Mouse (Mus musculus): ENCODE results near the gene Cbr4. TPM values are rescaled to one million over a fixed set of nuclear protein-coding genes. Genes with fewer than 3 reads are reported as not detected.

Cbr4 gene
- polyA plus RNA-seq, 2 experiments: 17.4 to 32.3 TPM

- Histone ChIP-seq H3K4me1 (ENCODE audit: control insufficient read depth, insufficient read depth, low read length) (no peaks in the 10 kb centered on the region), H3K9ac (ENCODE audit: low read depth, low read length, severe bottlenecking) (no peak overlapping the region), H3K4me2 (replicated peaks; ENCODE audit: low read depth, low read length, severe bottlenecking) (no peak overlapping the region), H3K27ac (replicated peaks; ENCODE audit: low read depth, low read length) (no peak overlapping the region), H3K4me3 (replicated peaks; ENCODE audit: low read length) (no peak overlapping the region), H3K36me3 (ENCODE audit: control insufficient read depth, insufficient read depth, low read length) (no peaks in the 10 kb centered on the region), H3K27me3 (ENCODE audit: control insufficient read depth, insufficient read depth, low read length) (no peaks in the 10 kb centered on the region), H3K9me3 (ENCODE audit: control insufficient read depth, low read length) (no peaks in the 10 kb centered on the region)
- WGBS: 49% methylated on average over 5 of the region's 5 CpGs
- no peak for ATAC-seq (ENCODE audit: low FRiP score, low read depth)
- TF ChIP-seq POLR2A (IDR thresholded peaks at IDR 0.05; ENCODE audit: borderline replicate concordance, extremely low read depth, insufficient read depth, insufficient read length): no peak
- DNase-seq (ENCODE audit: low spot score): no peak
These were observed 38.7 kb upstream of the Cbr4 start for GRCm38 (mm10) chr8:61448881-61449280.

- Histone ChIP-seq H3K4me2 (replicated peaks; ENCODE audit: low read depth, low read length, severe bottlenecking) (no peak overlapping the region), H3K4me1 (ENCODE audit: control insufficient read depth, insufficient read depth, low read length) (no peaks in the 10 kb centered on the region), H3K27me3 (ENCODE audit: control insufficient read depth, insufficient read depth, low read length) (no peaks in the 10 kb centered on the region), H3K36me3 (ENCODE audit: control insufficient read depth, insufficient read depth, low read length) (no peaks in the 10 kb centered on the region), H3K4me3 (replicated peaks; ENCODE audit: low read length) (no peak overlapping the region), H3K9me3 (ENCODE audit: control insufficient read depth, low read length) (no peaks in the 10 kb centered on the region), H3K9ac (ENCODE audit: low read depth, low read length, severe bottlenecking) (no peak overlapping the region), H3K27ac (replicated peaks; ENCODE audit: low read depth, low read length) (no peak overlapping the region)
- no peak for TF ChIP-seq POLR2A (IDR thresholded peaks at IDR 0.05; ENCODE audit: borderline replicate concordance, extremely low read depth, insufficient read depth, insufficient read length)
- WGBS: 84% methylated on average over 9 of the region's 9 CpGs
- DNase-seq (ENCODE audit: low spot score): no peak
- ATAC-seq (ENCODE audit: low FRiP score, low read depth): no peak
These were observed 36.5 kb upstream of the Cbr4 start for GRCm38 (mm10) chr8:61450916-61451575.

GRCm38 (mm10) chr8:61451721-61452337 lies 35.7 kb upstream of the Cbr4 start:
- no peaks in the 10 kb centered on the region for H3K9me3 ChIP-seq (ENCODE audit: control insufficient read depth, low read length)
- DNase-seq (ENCODE audit: low spot score) (no peak), ATAC-seq (ENCODE audit: low FRiP score, low read depth) (no peak)
- no peak overlapping the region for H3K4me3 ChIP-seq (replicated peaks; ENCODE audit: low read length)
- TF ChIP-seq POLR2A (IDR thresholded peaks at IDR 0.05; ENCODE audit: borderline replicate concordance, extremely low read depth, insufficient read depth, insufficient read length): no peak
- H3K27me3 ChIP-seq (ENCODE audit: control insufficient read depth, insufficient read depth, low read length): no peaks in the 10 kb centered on the region
- H3K9ac ChIP-seq (ENCODE audit: low read depth, low read length, severe bottlenecking): no peak overlapping the region
- no peak overlapping the region for H3K27ac ChIP-seq (replicated peaks; ENCODE audit: low read depth, low read length)
- WGBS: 59% methylated on average over 8 of the region's 8 CpGs
- H3K4me2 ChIP-seq (replicated peaks; ENCODE audit: low read depth, low read length, severe bottlenecking): no peak overlapping the region
- H3K36me3 ChIP-seq (ENCODE audit: control insufficient read depth, insufficient read depth, low read length): no peaks in the 10 kb centered on the region
- H3K4me1 ChIP-seq (ENCODE audit: control insufficient read depth, insufficient read depth, low read length): no peaks in the 10 kb centered on the region

GRCm38 (mm10) chr8:61459763-61460162 lies 27.8 kb upstream of the Cbr4 start:
- Histone ChIP-seq H3K9ac (ENCODE audit: low read depth, low read length, severe bottlenecking) (no peak overlapping the region), H3K4me2 (replicated peaks; ENCODE audit: low read depth, low read length, severe bottlenecking) (no peak overlapping the region), H3K9me3 (ENCODE audit: control insufficient read depth, low read length) (no peaks in the 10 kb centered on the region), H3K27ac (replicated peaks; ENCODE audit: low read depth, low read length) (no peak overlapping the region), H3K4me3 (replicated peaks; ENCODE audit: low read length) (no peak overlapping the region), H3K27me3 (ENCODE audit: control insufficient read depth, insufficient read depth, low read length) (no peaks in the 10 kb centered on the region), H3K4me1 (ENCODE audit: control insufficient read depth, insufficient read depth, low read length) (no peaks in the 10 kb centered on the region), H3K36me3 (ENCODE audit: control insufficient read depth, insufficient read depth, low read length) (no peaks in the 10 kb centered on the region)
- ATAC-seq (ENCODE audit: low FRiP score, low read depth) (no peak), DNase-seq (ENCODE audit: low spot score) (no peak)
- WGBS: 83% methylated on average over 7 of the region's 7 CpGs
- TF ChIP-seq POLR2A (IDR thresholded peaks at IDR 0.05; ENCODE audit: borderline replicate concordance, extremely low read depth, insufficient read depth, insufficient read length): no peak

GRCm38 (mm10) chr8:61462221-61462620 lies 25.3 kb upstream of the Cbr4 start:
- Histone ChIP-seq H3K27ac (replicated peaks; ENCODE audit: low read depth, low read length) (no peak overlapping the region), H3K9ac (ENCODE audit: low read depth, low read length, severe bottlenecking) (no peak overlapping the region), H3K27me3 (ENCODE audit: control insufficient read depth, insufficient read depth, low read length) (no peaks in the 10 kb centered on the region), H3K4me1 (ENCODE audit: control insufficient read depth, insufficient read depth, low read length) (no peaks in the 10 kb centered on the region), H3K4me3 (replicated peaks; ENCODE audit: low read length) (no peak overlapping the region), H3K9me3 (ENCODE audit: control insufficient read depth, low read length) (no peaks in the 10 kb centered on the region), H3K4me2 (replicated peaks; ENCODE audit: low read depth, low read length, severe bottlenecking) (no peak overlapping the region), H3K36me3 (ENCODE audit: control insufficient read depth, insufficient read depth, low read length) (no peaks in the 10 kb centered on the region)
- DNase-seq (ENCODE audit: low spot score): no peak
- WGBS: 77% methylated on average over 5 of the region's 5 CpGs
- TF ChIP-seq POLR2A (IDR thresholded peaks at IDR 0.05; ENCODE audit: borderline replicate concordance, extremely low read depth, insufficient read depth, insufficient read length): no peak
- ATAC-seq (ENCODE audit: low FRiP score, low read depth): no peak

Data from limb, embryonic 14.5 days (tissue).